Mouse (Mus musculus) left cerebral cortex, postnatal 14 days (tissue): ENCODE measurements around the gene Neurog3. TPM values are rescaled to one million over a fixed set of nuclear protein-coding genes. Genes with fewer than 3 reads are reported as not detected.

Experiments used
- DNase-seq, 2 experiments: peaks; one replicate each; pipeline ENCODE4 v3.0.0; 2021 to 2022; ENCODE audit warnings: low spot score in 2 of 2, mixed read lengths in 1 of 2
- intact Hi-C: fragments of 180-260 bp; cut with DNase I; formaldehyde crosslinking; loops from one replicate; pipeline ENCODE4 v1.15.1; 2025
- long read RNA-seq, 2 experiments: library from polyadenylated mRNA; stranded (forward); transcript quantifications; one replicate each; pipeline ENCODE4 v2.0.0; 2021
- total RNA-seq, 2 experiments: library from RNA; stranded (reverse); gene quantifications; 2 replicates each; pipeline ENCODE4 v1.2.3; 2021

Neurog3 gene
- not detected for total RNA-seq
- long read RNA-seq, experiment 1, result 0 reads
- long read RNA-seq, experiment 2, result 0 reads

- no peak for DNase-seq
- intact Hi-C loops, result loop anchor here (5.0 kb wide), 1 partner anchor 40 kb away; no protein-coding TSS in a partner anchor
These were observed at the start of gene Neurog3 for GRCm38 (mm10) chr10:62132691-62133281. Neurog3 (plus strand) TSS chr10:62133090.

- DNase-seq, result no peak
- intact Hi-C loops, result no loop called here
These were observed 46.8 kb upstream of the Neurog3 start for GRCm38 (mm10) chr10:62086044-62086443.

GRCm38 (mm10) chr10:62086826-62087225 is 46.1 kb upstream of the Neurog3 start:
- intact Hi-C loops, result no loop called here
- DNase-seq, result no peak

- intact Hi-C loops, result no loop called here
- no peak for DNase-seq
These were observed 44.5 kb upstream of the Neurog3 start for GRCm38 (mm10) chr10:62088411-62088810.

- intact Hi-C loops, result no loop called here
- DNase-seq, result no peak
These were observed 43.8 kb upstream of the Neurog3 start for GRCm38 (mm10) chr10:62089071-62089470.

- intact Hi-C loops, result no loop called here
- no peak for DNase-seq
These were observed 43.4 kb upstream of the Neurog3 start for GRCm38 (mm10) chr10:62089486-62089885.

GRCm38 (mm10) chr10:62093903-62094302 is 39.0 kb upstream of the Neurog3 start:
- DNase-seq, result no peak
- intact Hi-C loops, result no loop called here

- intact Hi-C loops, result no loop called here
- no peak for DNase-seq
These were observed 38.5 kb upstream of the Neurog3 start for GRCm38 (mm10) chr10:62094401-62094800.

- DNase-seq, result no peak
- intact Hi-C loops, result loop anchor here (5.0 kb wide), 1 partner anchor 223 kb away; no protein-coding TSS in a partner anchor
These were observed 33.0 kb upstream of the Neurog3 start for GRCm38 (mm10) chr10:62099749-62100403.

GRCm38 (mm10) chr10:62101504-62102439 is 31.1 kb upstream of the Neurog3 start:
- peak; percentile 88 to 97 for DNase-seq
- intact Hi-C loops, result loop anchor here (2.0 to 5.0 kb wide), 3 partner anchors 47 to 224 kb away; no protein-coding TSS in a partner anchor

GRCm38 (mm10) chr10:62104835-62105576 is 27.9 kb upstream of the Neurog3 start:
- DNase-seq, result peak; percentile 79 to 83
- intact Hi-C loops, result loop anchor here (1.0 to 5.0 kb wide), 4 partner anchors 78 to 268 kb away; no protein-coding TSS in a partner anchor

- intact Hi-C loops, result loop anchor here (5.0 kb wide), 2 partner anchors 135 to 270 kb away; no protein-coding TSS in a partner anchor
These were observed 25.8 kb upstream of the Neurog3 start for GRCm38 (mm10) chr10:62107048-62107447.

GRCm38 (mm10) chr10:62110504-62111206 is 22.2 kb upstream of the Neurog3 start:
- intact Hi-C loops, result no loop called here
- DNase-seq, result peak; percentile 85 to 90

More at GRCm38 (mm10) chr10:62107048-62107447, 25.8 kb upstream of the Neurog3 start:
- no peak for DNase-seq

GRCm38 (mm10) chr10:62111207-62111576 is 21.7 kb upstream of the Neurog3 start:
- intact Hi-C loops, result no loop called here
- DNase-seq, result peak; percentile 37 to 55

GRCm38 (mm10) chr10:62113865-62114647 is 18.8 kb upstream of the Neurog3 start:
- intact Hi-C loops, result no loop called here
- no peak for DNase-seq

- no peak for DNase-seq
- intact Hi-C loops, result no loop called here
These were observed 5.8 kb upstream of the Neurog3 start for GRCm38 (mm10) chr10:62127137-62127536.

GRCm38 (mm10) chr10:62127711-62128231 is 5.1 kb upstream of the Neurog3 start:
- DNase-seq, result no peak
- intact Hi-C loops, result no loop called here
